Mouse (Mus musculus) inflammation-experienced regulatory T-cells, adult 16 weeks (primary cell): ENCODE data around the gene Ica1. TPM values are rescaled to one million over a fixed set of nuclear protein-coding genes. Genes with fewer than 3 reads are reported as not detected.

Experiments
- polyA plus RNA-seq: library from polyadenylated mRNA; unstranded; fragments of 100-300 nt; shearing (Covaris generic); gene quantifications from one replicate; pipeline ENCODE4 v1.2.1, GENCODE M21; 2017

Ica1 gene
- 7.6 TPM for polyA plus RNA-seq

GRCm38 (mm10) chr6:8778296-8778649, at the start of gene Ica1:
Ica1 (minus strand) TSS chr6:8778488.

Other genes starting within 250 kb of the Ica1 start
- not detected for gene Nxph1, start 169.9 kb upstream of the Ica1 start, polyA plus RNA-seq